Mouse (Mus musculus): ENCODE data around the gene Pgs1. TPM values are rescaled to one million over a fixed set of nuclear protein-coding genes. Genes with fewer than 3 reads are reported as not detected.

Gene Pgs1
- polyA plus RNA-seq, 1 experiment from 2014 or later, result 47.4 TPM

DNA sequence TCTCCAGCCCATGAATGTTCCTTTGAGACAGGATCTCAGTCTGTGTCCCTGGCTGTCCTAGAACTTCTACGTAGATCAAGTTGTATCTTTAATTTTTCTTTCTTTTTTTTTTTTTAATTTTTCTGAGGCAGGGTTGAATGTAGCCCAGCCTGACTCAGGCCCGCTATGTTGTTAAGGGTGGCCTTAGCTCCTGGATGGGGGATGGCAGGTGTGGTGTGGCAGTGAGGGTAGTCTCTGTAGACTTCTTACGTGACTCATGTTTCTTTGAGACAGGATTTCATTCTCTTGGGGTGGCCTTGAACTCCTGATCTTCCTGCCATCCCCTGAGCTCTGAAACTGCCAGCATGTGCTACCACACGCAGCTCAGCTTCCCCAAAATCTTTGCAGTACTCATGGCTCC lies 3.1 kb downstream of the Pgs1 start:
- Histone ChIP-seq H3K27me3 (no peaks in the 10 kb centered on the region), H3K9me3 (no peaks in the 10 kb centered on the region), H3K4me2 (no peak overlapping the region), H3K27ac (no peak overlapping the region), H3K4me1 (replicated peaks) (peaks cover 71% of the 10 kb centered on the region), H3K36me3 (no peaks in the 10 kb centered on the region), H3K9ac (0 out of 2 replicates have a peak overlapping the region, but pooled peaks have one; percentile 4), H3K4me3 (no peak overlapping the region)
- no peak for ATAC-seq (ENCODE audit: low FRiP score)
- WGBS, result 81% methylated on average over 4 of the region's 4 CpGs

- peaks cover 76% of the 10 kb centered on the region for H3K4me1 ChIP-seq (replicated peaks)
Observed at GRCm38 (mm10) chr11:117989926-117990325, 3.8 kb downstream of the Pgs1 start.

DNA sequence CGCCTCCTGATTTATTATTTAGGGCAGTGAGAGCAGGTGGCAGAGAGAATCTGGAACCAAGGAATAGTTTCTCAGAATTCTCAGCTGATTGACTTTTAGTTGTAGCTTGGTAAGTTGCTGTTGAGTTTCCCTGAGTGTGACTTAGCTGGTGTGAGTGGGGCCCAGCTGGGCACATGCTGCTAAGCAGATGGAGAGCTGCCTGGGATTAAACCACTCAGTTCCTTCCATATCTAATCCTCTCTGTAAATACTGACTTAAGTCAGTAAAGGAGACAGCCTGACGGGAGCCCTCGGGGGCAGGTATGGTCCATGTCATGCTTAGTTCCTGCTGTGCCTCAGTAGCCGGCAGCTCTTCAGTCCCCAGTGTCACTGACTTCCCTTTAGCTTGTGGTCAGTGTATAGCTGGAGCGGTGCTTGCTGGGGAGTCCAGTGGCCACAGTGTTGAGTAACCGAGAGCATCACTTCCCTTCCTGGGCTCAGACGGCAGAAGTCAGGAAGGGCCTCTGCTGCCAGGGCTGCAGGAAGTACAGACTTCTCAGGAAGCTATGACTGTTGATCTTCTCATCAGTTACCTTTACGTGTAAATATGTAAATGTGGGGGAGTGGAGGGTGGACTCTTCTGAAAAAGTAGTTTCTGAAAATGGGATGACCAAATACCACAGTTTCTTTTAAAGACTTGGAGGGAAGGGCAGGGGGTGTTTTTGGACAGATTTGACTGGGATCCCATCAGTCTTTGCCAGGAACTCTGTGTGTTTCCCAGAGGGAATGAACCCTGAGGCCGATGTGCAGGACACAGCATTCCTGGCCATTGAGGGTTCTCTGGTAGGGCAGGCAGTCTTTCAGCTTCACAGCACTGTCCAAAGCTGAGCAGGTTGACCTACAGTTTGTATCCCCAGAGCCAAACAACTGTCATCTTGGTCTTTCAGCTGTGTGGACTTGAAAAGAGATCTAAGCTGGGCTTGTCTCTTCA lies 5.7 kb downstream of the Pgs1 start:
- no peaks in the 10 kb centered on the region for H3K27me3 ChIP-seq
- H3K4me2 ChIP-seq, result no peak overlapping the region
- no peak for ATAC-seq (ENCODE audit: low FRiP score)
- 75% methylated on average over 9 of the region's 9 CpGs for WGBS
- H3K27ac ChIP-seq, result no peak overlapping the region
- no peak overlapping the region for H3K4me3 ChIP-seq
- no peaks in the 10 kb centered on the region for H3K9me3 ChIP-seq
- H3K4me1 ChIP-seq (replicated peaks), result peaks cover 83% of the 10 kb centered on the region
- no peak overlapping the region for H3K9ac ChIP-seq
- no peaks in the 10 kb centered on the region for H3K36me3 ChIP-seq

More at GRCm38 (mm10) chr11:117989926-117990325, 3.8 kb downstream of the Pgs1 start:
- Histone ChIP-seq H3K9ac (peak overlapping the region; percentile 4; the same call in 1 of the 2 replicates), H3K27ac (no peak overlapping the region), H3K4me2 (no peak overlapping the region), H3K9me3 (no peaks in the 10 kb centered on the region), H3K27me3 (no peaks in the 10 kb centered on the region), H3K4me3 (no peak overlapping the region), H3K36me3 (no peaks in the 10 kb centered on the region)
- ATAC-seq (ENCODE audit: low FRiP score), result no peak
- WGBS, result 52% methylated on average over 10 of the region's 10 CpGs

GRCm38 (mm10) chr11:117993190-117994175 lies 7.4 kb downstream of the Pgs1 start:
- Histone ChIP-seq H3K4me2 (no peak overlapping the region), H3K9me3 (no peaks in the 10 kb centered on the region), H3K4me3 (no peak overlapping the region), H3K36me3 (no peaks in the 10 kb centered on the region), H3K4me1 (replicated peaks) (peaks cover 72% of the 10 kb centered on the region), H3K27me3 (no peaks in the 10 kb centered on the region), H3K9ac (peak overlapping the region; percentile 51), H3K27ac (no peak overlapping the region)
- ATAC-seq (ENCODE audit: low FRiP score), result no peak
- WGBS, result 79% methylated on average over 14 of the region's 14 CpGs

DNA sequence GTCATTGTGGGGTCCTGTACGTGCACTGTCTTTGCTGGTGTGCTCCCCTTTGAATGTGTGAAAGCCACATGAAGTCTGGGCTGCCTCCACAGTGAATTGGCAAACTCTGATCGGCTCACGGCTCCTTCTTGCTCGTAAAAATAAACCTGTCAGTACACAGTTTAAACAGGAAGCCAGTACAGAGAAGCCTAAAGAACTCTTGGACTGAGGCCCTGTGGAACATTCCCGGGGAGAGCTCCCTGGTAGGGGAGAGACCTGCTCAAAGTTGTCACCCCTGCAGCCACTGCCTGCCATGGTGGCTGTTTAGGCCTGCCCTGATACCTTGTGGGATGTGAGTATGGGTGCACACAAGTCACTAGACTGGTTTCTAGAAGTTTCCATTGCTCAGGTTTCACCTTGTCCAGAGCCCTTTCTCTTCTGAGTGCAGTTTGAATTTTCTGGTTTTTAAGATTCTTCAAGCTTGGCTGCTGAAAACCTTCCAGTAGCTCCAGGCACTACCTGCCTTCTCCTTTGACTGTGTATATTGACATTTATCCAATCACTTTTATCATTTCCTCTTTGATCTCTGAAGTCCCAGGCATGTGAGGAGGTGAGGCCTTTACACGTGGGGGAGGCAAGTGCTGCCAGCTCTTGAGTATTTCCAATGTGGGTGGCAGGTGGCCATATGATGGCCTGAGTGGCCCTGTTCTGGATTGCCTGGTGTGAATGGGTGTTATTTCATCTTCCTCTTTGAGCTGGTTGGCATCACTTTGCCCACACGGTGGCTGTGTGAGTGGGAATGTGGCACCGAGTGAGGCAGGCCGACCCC lies 8.4 kb downstream of the Pgs1 start:
- Histone ChIP-seq H3K27ac (no peak overlapping the region), H3K36me3 (peaks cover 6% of the 10 kb centered on the region), H3K27me3 (no peaks in the 10 kb centered on the region), H3K9me3 (no peaks in the 10 kb centered on the region), H3K4me3 (no peak overlapping the region), H3K4me2 (no peak overlapping the region), H3K9ac (no peak overlapping the region), H3K4me1 (replicated peaks) (peaks cover 63% of the 10 kb centered on the region)
- ATAC-seq (ENCODE audit: low FRiP score), result no peak
- WGBS, result 79% methylated on average over 9 of the region's 9 CpGs

GRCm38 (mm10) chr11:117995255-117995654 lies 9.2 kb downstream of the Pgs1 start:
- H3K9me3 ChIP-seq, result no peaks in the 10 kb centered on the region
- no peak for ATAC-seq (ENCODE audit: low FRiP score)
- no peaks in the 10 kb centered on the region for H3K27me3 ChIP-seq
- H3K4me1 ChIP-seq (replicated peaks), result peaks cover 55% of the 10 kb centered on the region
- H3K9ac ChIP-seq, result no peak overlapping the region
- WGBS, result 65% methylated on average over 2 of the region's 2 CpGs
- H3K27ac ChIP-seq, result no peak overlapping the region
- no peak overlapping the region for H3K4me2 ChIP-seq
- no peak overlapping the region for H3K4me3 ChIP-seq
- peaks cover 13% of the 10 kb centered on the region for H3K36me3 ChIP-seq

- H3K9me3 ChIP-seq, result no peaks in the 10 kb centered on the region
- ATAC-seq (ENCODE audit: low FRiP score), result no peak
- no peak overlapping the region for H3K4me3 ChIP-seq
- WGBS, result 52% methylated on average over 3 of the region's 3 CpGs
- no peaks in the 10 kb centered on the region for H3K27me3 ChIP-seq
- H3K36me3 ChIP-seq, result peaks cover 17% of the 10 kb centered on the region
- 0 out of 2 replicates have a peak overlapping the region, but pooled peaks have one; percentile 12 for H3K27ac ChIP-seq
- no peak overlapping the region for H3K4me2 ChIP-seq
- H3K9ac ChIP-seq, result 0 out of 2 replicates have a peak overlapping the region, but pooled peaks have one; percentile 29
- H3K4me1 ChIP-seq (replicated peaks), result peaks cover 51% of the 10 kb centered on the region
Observed at GRCm38 (mm10) chr11:117995661-117996060, 9.6 kb downstream of the Pgs1 start.

DNA sequence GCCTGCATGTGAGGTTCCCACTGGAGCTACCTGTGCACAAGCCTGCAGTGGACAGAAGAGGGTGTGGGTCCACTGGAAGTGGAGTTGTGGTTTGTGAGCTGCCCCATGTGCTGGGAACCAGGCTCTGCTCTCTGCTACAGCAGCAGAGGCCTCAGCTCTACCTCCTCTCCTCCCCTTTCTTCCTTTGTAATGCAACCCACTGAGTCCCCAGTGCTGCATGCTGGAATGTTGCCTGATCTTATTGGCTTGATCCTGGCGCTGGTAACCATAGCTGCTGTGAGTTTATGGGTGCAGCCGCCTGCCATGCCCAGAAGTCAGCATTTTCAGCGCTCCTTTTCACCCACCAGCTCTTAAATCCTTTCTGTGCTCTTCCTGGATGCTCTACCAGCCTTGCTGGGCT lies 10.0 kb downstream of the Pgs1 start:
- 27% methylated on average over 3 of the region's 3 CpGs for WGBS
- H3K4me1 ChIP-seq (replicated peaks), result peaks cover 48% of the 10 kb centered on the region

GRCm38 (mm10) chr11:117997085-117997484 lies 11.0 kb downstream of the Pgs1 start:
- no peak for ATAC-seq (ENCODE audit: low FRiP score)
- Histone ChIP-seq H3K27ac (no peak overlapping the region), H3K9ac (no peak overlapping the region), H3K27me3 (no peaks in the 10 kb centered on the region), H3K36me3 (peaks cover 31% of the 10 kb centered on the region), H3K4me3 (no peak overlapping the region), H3K4me1 (replicated peaks) (peaks cover 41% of the 10 kb centered on the region), H3K9me3 (no peaks in the 10 kb centered on the region), H3K4me2 (no peak overlapping the region)
- 91% methylated on average over 2 of the region's 2 CpGs for WGBS

More for the DNA sequence above, 10.0 kb downstream of the Pgs1 start:
- Histone ChIP-seq H3K36me3 (peaks cover 21% of the 10 kb centered on the region), H3K9ac (0 out of 2 replicates have a peak overlapping the region, but pooled peaks have one; percentile 29), H3K27ac (0 out of 2 replicates have a peak overlapping the region, but pooled peaks have one; percentile 12), H3K9me3 (no peaks in the 10 kb centered on the region), H3K4me3 (no peak overlapping the region), H3K4me2 (no peak overlapping the region), H3K27me3 (no peaks in the 10 kb centered on the region)
- ATAC-seq (ENCODE audit: low FRiP score), result no peak

- no peak for ATAC-seq (ENCODE audit: low FRiP score)
- Histone ChIP-seq H3K27ac (no peak overlapping the region), H3K9ac (no peak overlapping the region), H3K4me1 (replicated peaks) (peaks cover 32% of the 10 kb centered on the region), H3K27me3 (no peaks in the 10 kb centered on the region), H3K4me2 (no peak overlapping the region), H3K9me3 (no peaks in the 10 kb centered on the region), H3K4me3 (no peak overlapping the region), H3K36me3 (peaks cover 43% of the 10 kb centered on the region)
- 88% methylated on average over 4 of the region's 4 CpGs for WGBS
Observed at GRCm38 (mm10) chr11:117998356-117998755, 12.3 kb downstream of the Pgs1 start.

DNA sequence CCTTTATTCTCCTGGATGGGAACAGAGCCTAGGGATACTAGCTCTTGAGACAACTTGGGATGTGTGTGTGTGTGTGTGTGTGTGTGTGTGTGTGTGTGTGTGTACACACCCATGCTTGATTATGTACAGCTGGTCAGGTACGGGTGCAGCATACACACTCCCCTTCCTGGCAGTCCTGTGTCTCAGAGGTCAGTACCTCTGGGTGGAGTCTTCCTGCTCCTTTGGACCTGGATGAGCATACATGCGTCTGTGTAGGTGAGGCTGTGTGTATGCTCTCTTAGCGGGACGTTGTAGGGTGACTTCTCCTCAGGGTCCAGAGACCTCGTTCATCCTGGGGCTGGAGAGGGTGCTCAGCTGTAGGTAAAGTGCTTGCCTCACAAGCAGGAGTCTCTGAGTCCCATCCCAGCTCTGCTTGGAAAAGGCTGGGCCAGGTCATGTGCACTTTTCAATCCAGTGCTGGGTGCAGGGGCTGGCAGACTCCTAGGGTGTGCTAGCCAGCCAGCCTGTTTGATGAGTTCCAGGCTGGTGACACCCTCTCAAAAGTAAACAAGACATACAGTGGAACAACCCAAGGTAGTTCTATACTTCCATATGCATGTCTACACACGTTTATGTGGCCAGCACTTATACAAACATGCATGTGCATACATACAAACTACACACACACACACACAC lies 13.3 kb downstream of the Pgs1 start:
- no peak overlapping the region for H3K4me3 ChIP-seq
- H3K9me3 ChIP-seq, result no peaks in the 10 kb centered on the region
- H3K9ac ChIP-seq, result no peak overlapping the region
- 89% methylated on average over 6 of the region's 6 CpGs for WGBS
- H3K27ac ChIP-seq, result no peak overlapping the region
- no peaks in the 10 kb centered on the region for H3K27me3 ChIP-seq
- ATAC-seq (ENCODE audit: low FRiP score), result no peak
- H3K36me3 ChIP-seq, result peaks cover 53% of the 10 kb centered on the region
- H3K4me1 ChIP-seq (replicated peaks), result peaks cover 22% of the 10 kb centered on the region
- H3K4me2 ChIP-seq, result no peak overlapping the region
